Mouse (Mus musculus) right cerebral cortex, postnatal 10 days (tissue): ENCODE data around the gene Cpne1.
A peak's percentile ranks its signal among the peaks of the same experiment; 100 is the strongest.
"Not testable (repeated sequence)": the region's sequence is repeated elsewhere in the genome, so short reads cannot be mapped to it uniquely, and the experiment has no call there.

Source experiments
- DNase-seq, 2 experiments: peaks; one replicate each; pipeline ENCODE4 v3.0.0; 2021; ENCODE audit warnings: low spot score in 2 of 2

Gene Cpne1

GRCm38 (mm10) chr2:156111358-156112079 is at the start of gene Cpne1, which contains the start of gene Rbm12:
Cpne1 (minus strand) TSS chr2:156111965.
Rbm12 (minus strand) TSS chr2:156111978.
- DNase-seq: peak; percentile 94 to 95

- no peak for DNase-seq
These were observed 39.8 kb upstream of the Cpne1 start for GRCm38 (mm10) chr2:156151538-156151937.

GRCm38 (mm10) chr2:156147316-156147915 is 35.7 kb upstream of the Cpne1 start:
- DNase-seq: no peak

GRCm38 (mm10) chr2:156146272-156146989 is 34.7 kb upstream of the Cpne1 start:
- no peak for DNase-seq

GRCm38 (mm10) chr2:156145486-156146130 is 33.8 kb upstream of the Cpne1 start:
- DNase-seq: no peak

- peak; percentile 98 for DNase-seq
These were observed 32.4 kb upstream of the Cpne1 start, which contains the start of the genes Romo1 and Nfs1 for GRCm38 (mm10) chr2:156143953-156144724. Romo1 (plus strand) TSS chr2:156144039. Nfs1 (minus strand) TSS chr2:156144186.

- DNase-seq: no peak
These were observed 31.6 kb upstream of the Cpne1 start for GRCm38 (mm10) chr2:156143367-156143766.

GRCm38 (mm10) chr2:156142820-156143219 is 31.1 kb upstream of the Cpne1 start:
- DNase-seq: no peak

GRCm38 (mm10) chr2:156135695-156136094 is 23.9 kb upstream of the Cpne1 start:
- DNase-seq: peak in 1 of 2 experiments; percentile 9

GRCm38 (mm10) chr2:156134161-156134560 is 22.4 kb upstream of the Cpne1 start:
- peak in 1 of 2 experiments; percentile 12 for DNase-seq

- no peak for DNase-seq
These were observed 15.2 kb upstream of the Cpne1 start, which contains the start of gene Gm28036 for GRCm38 (mm10) chr2:156126992-156127391. Gm28036 (minus strand) TSS chr2:156127092.

- DNase-seq: no peak
These were observed 12.0 kb upstream of the Cpne1 start for GRCm38 (mm10) chr2:156123731-156124130.

- no peak for DNase-seq
These were observed 7.8 kb upstream of the Cpne1 start for GRCm38 (mm10) chr2:156119566-156119965.

GRCm38 (mm10) chr2:156112080-156112423 is 287 bp upstream of the Cpne1 start:
- not testable (repeated sequence) for DNase-seq

GRCm38 (mm10) chr2:156110627-156111357 is 973 bp downstream of the Cpne1 start:
- DNase-seq: peak in 1 of 2 experiments; percentile 39

- DNase-seq: peak in 1 of 2 experiments; percentile 11
These were observed 19.8 kb downstream of the Cpne1 start for GRCm38 (mm10) chr2:156091926-156092325.

- DNase-seq: peak in 1 of 2 experiments; percentile 25
These were observed 22.0 kb downstream of the Cpne1 start for GRCm38 (mm10) chr2:156089799-156090198.

- peak in 1 of 2 experiments; percentile 9 for DNase-seq
These were observed 24.2 kb downstream of the Cpne1 start for GRCm38 (mm10) chr2:156087391-156088110.

- peak in 1 of 2 experiments; percentile 11 for DNase-seq
These were observed 27.2 kb downstream of the Cpne1 start for GRCm38 (mm10) chr2:156084541-156084940.

GRCm38 (mm10) chr2:156080391-156080790 is 31.4 kb downstream of the Cpne1 start:
- DNase-seq: peak in 1 of 2 experiments; percentile 17
